Mouse (Mus musculus) urinary bladder, adult 2 months (tissue): Measurements from ENCODE around the gene Hmgn1. TPM values are rescaled to one million over a fixed set of nuclear protein-coding genes. Genes with fewer than 3 reads are reported as not detected.

Source experiments
- polyA plus RNA-seq: library from polyadenylated mRNA; depleted of rRNA; stranded (reverse); fragments of >200 nt; gene quantifications from 2 replicates; pipeline ENCODE4 v1.2.3, GENCODE M21; 2012; rRNA removed

Gene Hmgn1
- polyA plus RNA-seq, 1 experiment, result 178 TPM

Other genes starting within 250 kb of the Hmgn1 start
- gene Psmg1, start 136.8 kb downstream of the Hmgn1 start, polyA plus RNA-seq, result 33.6 and 33.8 TPM in 2 replicates
- gene Brwd1, start 45.2 kb downstream of the Hmgn1 start, polyA plus RNA-seq, result 47.4 and 50.1 TPM in 2 replicates
- gene Wrb, start 17.7 kb upstream of the Hmgn1 start, polyA plus RNA-seq, result 38.2 and 51.0 TPM in 2 replicates
- 1.1 and 2.0 TPM in 2 replicates for gene Lca5l, start 64.5 kb upstream of the Hmgn1 start, polyA plus RNA-seq
- gene Sh3bgr, start 72.7 kb upstream of the Hmgn1 start, polyA plus RNA-seq, result 199 and 332 TPM in 2 replicates
- 0.17 and 0.21 TPM in 2 replicates for gene B3galt5, start 108.1 kb upstream of the Hmgn1 start, polyA plus RNA-seq